Mouse (Mus musculus): ENCODE data around the gene Ascc1. TPM values are rescaled to one million over a fixed set of nuclear protein-coding genes. Genes with fewer than 3 reads are reported as not detected.

Ascc1 gene
- polyA plus RNA-seq, 1 experiment, result 26.2 TPM

DNA sequence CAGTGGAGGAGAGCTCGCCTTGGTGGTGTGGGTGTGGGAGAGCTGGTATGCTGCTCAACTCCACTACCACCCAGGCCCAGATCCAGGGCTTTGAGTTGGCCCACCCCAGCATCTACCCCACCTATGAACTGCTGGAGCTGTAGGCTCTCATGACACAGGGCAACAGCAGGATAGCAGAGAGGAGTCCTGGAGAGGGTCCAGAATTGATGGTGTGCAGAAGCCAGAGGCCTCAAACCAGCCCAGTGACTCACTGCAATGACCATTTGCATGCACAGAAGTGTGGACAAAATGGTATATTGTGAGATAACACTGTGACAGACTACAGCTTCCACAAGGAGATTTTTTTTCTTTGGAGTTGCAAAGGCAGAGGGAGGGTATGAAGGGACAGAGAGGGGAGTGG lies 21.1 kb downstream of the Ascc1 start:
- no peaks in the 10 kb centered on the region for H3K36me3 ChIP-seq (ENCODE audit: control insufficient read depth, insufficient read depth, low read length)
- H3K4me3 ChIP-seq (ENCODE audit: control insufficient read depth, insufficient read depth, low read length), result no peak overlapping the region
- H3K27ac ChIP-seq (ENCODE audit: control insufficient read depth, insufficient read depth, low read length), result no peak overlapping the region
- TF ChIP-seq POLR2A (IDR thresholded peaks at IDR 0.05; ENCODE audit: control insufficient read depth, extremely low read depth, insufficient read depth, low read length, poor library complexity) (no peak), CTCF (IDR thresholded peaks at IDR 0.05; ENCODE audit: borderline replicate concordance, control insufficient read depth, extremely low read depth, insufficient read depth, low read length, poor library complexity) (no peak)
- DNase-seq, result no peak
- peaks cover 5% of the 10 kb centered on the region for H3K4me1 ChIP-seq (replicated peaks; ENCODE audit: control insufficient read depth, insufficient read depth, low read length)
- WGBS, result 100% methylated on average over 1 of the region's 1 CpGs
- no peaks in the 10 kb centered on the region for H3K27me3 ChIP-seq (ENCODE audit: control insufficient read depth, insufficient read depth, low read length)

DNA sequence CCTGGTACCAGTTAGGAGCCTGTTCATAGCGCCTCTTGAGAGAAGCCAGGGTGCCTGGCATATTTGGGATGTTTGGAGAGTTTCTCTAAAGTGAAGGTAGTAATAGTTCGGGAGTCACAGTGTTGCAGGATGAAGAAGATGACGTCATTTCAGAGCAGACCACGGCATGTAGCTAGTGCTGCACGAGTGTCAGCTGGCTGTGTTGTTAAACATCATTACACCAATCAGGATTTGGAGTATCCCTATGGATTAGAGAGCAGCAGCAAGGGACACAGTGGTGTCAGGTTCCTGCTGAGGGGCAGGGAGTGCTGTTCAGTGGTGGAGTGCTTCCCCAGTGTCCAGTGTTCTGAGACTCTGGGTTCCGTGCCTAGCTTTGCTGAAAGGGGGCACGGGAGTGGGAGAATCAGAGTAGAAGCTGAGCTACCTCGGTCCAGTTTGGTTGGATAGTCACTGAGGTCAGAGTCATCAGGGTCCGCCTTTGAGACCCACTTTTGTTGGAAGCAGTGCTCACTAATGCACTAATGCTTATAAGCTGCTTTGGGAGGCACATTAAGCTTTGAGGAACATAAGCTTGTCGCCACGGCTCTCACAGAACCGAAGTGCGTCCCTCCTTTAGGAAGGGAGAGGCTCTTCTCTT lies 24.3 kb downstream of the Ascc1 start:
- Histone ChIP-seq H3K27ac (ENCODE audit: control insufficient read depth, insufficient read depth, low read length) (no peak overlapping the region), H3K4me1 (replicated peaks; ENCODE audit: control insufficient read depth, insufficient read depth, low read length) (peaks cover 8% of the 10 kb centered on the region), H3K36me3 (ENCODE audit: control insufficient read depth, insufficient read depth, low read length) (no peaks in the 10 kb centered on the region), H3K4me3 (ENCODE audit: control insufficient read depth, insufficient read depth, low read length) (no peak overlapping the region), H3K27me3 (ENCODE audit: control insufficient read depth, insufficient read depth, low read length) (no peaks in the 10 kb centered on the region)
- DNase-seq, result no peak
- WGBS, result 92% methylated on average over 13 of the region's 13 CpGs
- TF ChIP-seq POLR2A (IDR thresholded peaks at IDR 0.05; ENCODE audit: control insufficient read depth, extremely low read depth, insufficient read depth, low read length, poor library complexity), result no peak
- no peak for TF ChIP-seq CTCF (IDR thresholded peaks at IDR 0.05; ENCODE audit: borderline replicate concordance, control insufficient read depth, extremely low read depth, insufficient read depth, low read length, poor library complexity)

DNA sequence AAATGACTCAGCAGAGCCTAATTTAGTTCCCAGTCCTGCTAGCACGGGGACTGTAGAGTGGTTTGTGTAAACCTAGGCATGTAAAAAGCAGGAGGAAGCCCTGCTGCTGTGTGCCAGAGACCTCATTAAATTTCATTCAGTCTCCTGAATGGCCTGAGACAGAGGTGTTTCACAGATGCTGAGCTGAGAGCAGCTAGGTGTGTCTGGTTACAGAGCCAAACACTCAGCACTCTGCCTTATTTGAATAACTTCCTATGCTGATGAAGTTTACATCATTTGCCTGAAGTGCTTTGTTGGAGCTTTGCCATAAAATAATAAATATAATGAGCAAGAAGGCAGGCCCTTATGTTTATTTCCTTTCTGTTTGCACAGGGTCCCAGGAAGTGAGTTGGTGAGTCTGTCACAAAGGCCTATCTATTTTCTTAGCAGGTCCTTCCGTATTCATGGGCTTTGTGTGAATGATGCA lies 25.0 kb downstream of the Ascc1 start:
- WGBS, result 62% methylated on average over 2 of the region's 2 CpGs
- DNase-seq, result no peak
- no peaks in the 10 kb centered on the region for H3K27me3 ChIP-seq (ENCODE audit: control insufficient read depth, insufficient read depth, low read length)
- H3K27ac ChIP-seq (ENCODE audit: control insufficient read depth, insufficient read depth, low read length), result peak overlapping the region; percentile 44
- H3K4me3 ChIP-seq (ENCODE audit: control insufficient read depth, insufficient read depth, low read length), result no peak overlapping the region
- peaks cover 8% of the 10 kb centered on the region for H3K4me1 ChIP-seq (replicated peaks; ENCODE audit: control insufficient read depth, insufficient read depth, low read length)
- no peak for TF ChIP-seq CTCF (IDR thresholded peaks at IDR 0.05; ENCODE audit: borderline replicate concordance, control insufficient read depth, extremely low read depth, insufficient read depth, low read length, poor library complexity)
- H3K36me3 ChIP-seq (ENCODE audit: control insufficient read depth, insufficient read depth, low read length), result no peaks in the 10 kb centered on the region

DNA sequence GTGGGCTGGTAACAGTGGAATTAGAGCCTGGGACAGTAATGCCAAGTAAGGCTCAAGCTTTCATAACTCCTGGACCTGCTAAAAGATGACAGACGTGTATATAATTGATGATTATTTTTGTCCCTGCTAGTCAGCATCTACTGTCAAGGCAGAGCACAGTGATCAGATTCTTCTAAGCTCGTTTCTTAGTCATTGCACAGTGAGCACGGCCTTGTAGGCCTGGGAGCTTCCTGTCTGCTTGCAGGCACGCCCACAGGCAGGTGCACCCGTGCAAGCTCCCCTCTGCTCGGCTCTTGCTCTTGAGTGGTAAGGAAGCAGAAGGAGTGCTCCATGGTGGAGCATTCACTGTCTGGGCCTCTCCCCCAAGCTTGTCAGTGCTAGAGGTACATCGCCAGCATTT lies 25.6 kb downstream of the Ascc1 start:
- Histone ChIP-seq H3K27me3 (ENCODE audit: control insufficient read depth, insufficient read depth, low read length) (no peaks in the 10 kb centered on the region), H3K27ac (ENCODE audit: control insufficient read depth, insufficient read depth, low read length) (peak overlapping the region; percentile 49), H3K36me3 (ENCODE audit: control insufficient read depth, insufficient read depth, low read length) (no peaks in the 10 kb centered on the region), H3K4me3 (ENCODE audit: control insufficient read depth, insufficient read depth, low read length) (no peak overlapping the region), H3K4me1 (replicated peaks; ENCODE audit: control insufficient read depth, insufficient read depth, low read length) (peaks cover 8% of the 10 kb centered on the region)
- TF ChIP-seq POLR2A (IDR thresholded peaks at IDR 0.05; ENCODE audit: control insufficient read depth, extremely low read depth, insufficient read depth, low read length, poor library complexity), result no peak
- TF ChIP-seq CTCF (IDR thresholded peaks at IDR 0.05; ENCODE audit: borderline replicate concordance, control insufficient read depth, extremely low read depth, insufficient read depth, low read length, poor library complexity), result no peak
- 24% methylated on average over 7 of the region's 7 CpGs for WGBS
- peak; percentile 66 for DNase-seq

DNA sequence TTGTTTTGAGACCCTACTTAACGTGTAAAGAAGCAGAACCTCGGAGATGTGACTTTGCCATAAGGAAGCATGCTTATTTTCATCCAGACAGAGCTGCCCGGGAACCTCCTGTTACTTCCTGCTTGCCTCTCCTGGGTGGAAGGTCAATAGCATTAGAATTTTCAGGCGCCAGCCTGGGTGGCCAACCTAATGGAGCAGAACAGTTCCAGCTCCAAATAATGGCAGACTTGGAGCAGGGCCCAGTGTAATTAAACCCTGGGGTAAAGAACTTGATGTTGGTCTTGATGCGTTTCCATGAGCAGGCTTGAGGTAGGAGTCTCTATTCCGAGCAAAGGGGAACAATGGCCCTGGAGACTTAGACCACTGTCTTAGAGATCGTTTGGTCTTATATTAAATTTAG lies 26.4 kb downstream of the Ascc1 start:
- no peak overlapping the region; the same call in 1 of the 2 replicates for H3K27ac ChIP-seq (ENCODE audit: control insufficient read depth, insufficient read depth, low read length)

DNA sequence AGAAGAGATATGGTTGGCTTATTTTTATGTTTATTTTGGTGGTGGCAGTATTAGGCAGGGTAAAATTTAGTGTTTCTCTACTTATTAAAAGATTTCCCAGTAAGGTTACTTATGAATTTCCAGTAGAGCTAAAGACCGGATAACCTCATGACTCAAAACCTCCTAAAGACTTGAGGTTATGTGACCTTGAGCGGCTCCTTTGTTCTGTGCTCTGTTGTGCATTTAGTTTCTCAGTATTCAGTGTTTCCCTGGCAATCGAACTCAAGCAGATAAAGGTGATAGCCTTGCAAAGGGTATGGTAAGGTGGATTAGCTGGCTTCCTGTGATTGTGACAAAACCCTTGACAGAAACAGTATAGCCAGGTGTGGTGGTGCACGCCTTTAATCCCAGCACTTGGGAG lies 26.8 kb downstream of the Ascc1 start:
- 96% methylated on average over 4 of the region's 4 CpGs for WGBS
- H3K4me3 ChIP-seq (ENCODE audit: control insufficient read depth, insufficient read depth, low read length), result no peak overlapping the region
- TF ChIP-seq POLR2A (IDR thresholded peaks at IDR 0.05; ENCODE audit: control insufficient read depth, extremely low read depth, insufficient read depth, low read length, poor library complexity) (no peak), CTCF (IDR thresholded peaks at IDR 0.05; ENCODE audit: borderline replicate concordance, control insufficient read depth, extremely low read depth, insufficient read depth, low read length, poor library complexity) (no peak)
- no peak for DNase-seq
- no peaks in the 10 kb centered on the region for H3K27me3 ChIP-seq (ENCODE audit: control insufficient read depth, insufficient read depth, low read length)
- no peak overlapping the region for H3K27ac ChIP-seq (ENCODE audit: control insufficient read depth, insufficient read depth, low read length)
- H3K4me1 ChIP-seq (replicated peaks; ENCODE audit: control insufficient read depth, insufficient read depth, low read length), result peaks cover 8% of the 10 kb centered on the region
- H3K36me3 ChIP-seq (ENCODE audit: control insufficient read depth, insufficient read depth, low read length), result no peaks in the 10 kb centered on the region

More for the DNA sequence above, 26.4 kb downstream of the Ascc1 start:
- Histone ChIP-seq H3K27me3 (ENCODE audit: control insufficient read depth, insufficient read depth, low read length) (no peaks in the 10 kb centered on the region), H3K4me3 (ENCODE audit: control insufficient read depth, insufficient read depth, low read length) (no peak overlapping the region), H3K36me3 (ENCODE audit: control insufficient read depth, insufficient read depth, low read length) (no peaks in the 10 kb centered on the region), H3K4me1 (replicated peaks; ENCODE audit: control insufficient read depth, insufficient read depth, low read length) (peaks cover 8% of the 10 kb centered on the region)
- TF ChIP-seq CTCF (IDR thresholded peaks at IDR 0.05; ENCODE audit: borderline replicate concordance, control insufficient read depth, extremely low read depth, insufficient read depth, low read length, poor library complexity), result no peak
- no peak for TF ChIP-seq POLR2A (IDR thresholded peaks at IDR 0.05; ENCODE audit: control insufficient read depth, extremely low read depth, insufficient read depth, low read length, poor library complexity)
- no peak for DNase-seq
- 94% methylated on average over 7 of the region's 7 CpGs for WGBS

DNA sequence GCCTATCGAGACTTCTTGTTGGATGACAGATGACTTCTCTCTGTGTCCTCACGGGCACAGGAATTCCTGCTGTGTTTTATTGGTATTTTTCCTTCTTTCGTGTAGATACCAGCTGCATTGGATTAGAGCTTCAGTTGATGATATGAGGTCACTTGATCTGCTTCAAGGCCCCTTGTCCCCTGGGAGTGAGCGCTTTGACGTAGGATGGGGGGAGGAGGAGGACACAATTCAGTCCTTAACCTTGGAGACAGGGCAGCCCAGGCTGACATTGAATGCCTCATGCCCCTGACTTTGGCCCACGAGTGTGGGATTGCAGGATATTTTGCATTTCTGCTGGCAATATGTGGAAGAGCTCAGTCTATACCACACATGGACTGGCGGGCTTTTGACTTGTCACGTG lies 29.0 kb downstream of the Ascc1 start:
- Histone ChIP-seq H3K36me3 (ENCODE audit: control insufficient read depth, insufficient read depth, low read length) (no peaks in the 10 kb centered on the region), H3K27me3 (ENCODE audit: control insufficient read depth, insufficient read depth, low read length) (no peaks in the 10 kb centered on the region), H3K4me3 (ENCODE audit: control insufficient read depth, insufficient read depth, low read length) (no peak overlapping the region), H3K27ac (ENCODE audit: control insufficient read depth, insufficient read depth, low read length) (no peak overlapping the region), H3K4me1 (replicated peaks; ENCODE audit: control insufficient read depth, insufficient read depth, low read length) (peaks cover 8% of the 10 kb centered on the region)
- TF ChIP-seq CTCF (IDR thresholded peaks at IDR 0.05; ENCODE audit: borderline replicate concordance, control insufficient read depth, extremely low read depth, insufficient read depth, low read length, poor library complexity), result no peak
- no peak for TF ChIP-seq POLR2A (IDR thresholded peaks at IDR 0.05; ENCODE audit: control insufficient read depth, extremely low read depth, insufficient read depth, low read length, poor library complexity)
- DNase-seq, result no peak
- WGBS, result 97% methylated on average over 8 of the region's 8 CpGs

Data from thymus, adult 2 months (tissue).